Mouse (Mus musculus) ES-E14 (cell line): ENCODE data around the gene Ccnl1. TPM values are rescaled to one million over a fixed set of nuclear protein-coding genes. Genes with fewer than 3 reads are reported as not detected.
A peak's percentile ranks its signal among the peaks of the same experiment; 100 is the strongest.

ENCODE experiments used
- DNase-seq: peaks from one replicate; pipeline ENCODE4 v3.0.0-alpha.2; 2013; ENCODE audit warnings: low read depth, low spot score
- H3K27ac ChIP-seq: 2 replicates; pipeline ENCODE4 v1.5.1; 2012; ENCODE audit warnings: low read depth, mild to moderate bottlenecking, low read length, moderate library complexity, mixed read lengths; ENCODE audit not compliant: poor library complexity, insufficient read depth, severe bottlenecking
- H3K36me3 ChIP-seq: 2 replicates; pipeline ENCODE4 v1.6.1; 2012; ENCODE audit warnings: mild to moderate bottlenecking, low read length, moderate library complexity, mixed read lengths; ENCODE audit not compliant: control insufficient read depth, poor library complexity, insufficient read depth, severe bottlenecking
- H3K4me1 ChIP-seq, 2 experiments: fragments of 150-350 bp in 1 of 2; sonication (generic) in 1 of 2; 2 replicates each; pipeline ENCODE4 v1.6.1; 2012; ENCODE audit warnings: low read length in 2 of 2, mild to moderate bottlenecking in 1 of 2, mixed read lengths in 1 of 2; ENCODE audit not compliant: control insufficient read depth in 2 of 2, insufficient read depth in 2 of 2, poor library complexity in 1 of 2
- H3K4me3 ChIP-seq, 2 experiments: fragments of 150-350 bp in 1 of 2; sonication (generic) in 1 of 2; 2 replicates each; pipeline ENCODE4 v1.5.1; 2012; ENCODE audit warnings: low read length in 2 of 2, low read depth in 1 of 2, mild to moderate bottlenecking in 1 of 2, mixed read lengths in 1 of 2; ENCODE audit not compliant: insufficient read depth in 1 of 2, poor library complexity in 1 of 2, severe bottlenecking in 1 of 2
- H3K9ac ChIP-seq: 2 replicates; pipeline ENCODE4 v1.6.1; 2012; ENCODE audit warnings: low read depth, mild to moderate bottlenecking, low read length, mixed read lengths; ENCODE audit not compliant: poor library complexity, insufficient read depth, severe bottlenecking
- H3K9me3 ChIP-seq: fragments of 150-350 bp; sonication (generic); 2 replicates; pipeline ENCODE4 v1.6.1; 2012; ENCODE audit warnings: low read depth, mild to moderate bottlenecking, low read length; ENCODE audit not compliant: control insufficient read depth, insufficient read depth
- CHD2 ChIP-seq: IDR thresholded peaks from 2 replicates; pipeline ENCODE4 v1.6.1; 2014; ENCODE audit warnings: mild to moderate bottlenecking, low read depth, low read length, inconsistent platforms
- HCFC1 ChIP-seq: IDR thresholded peaks from 2 replicates; pipeline ENCODE4 v1.6.1; 2012; ENCODE audit warnings: low read length, inconsistent platforms, borderline replicate concordance; ENCODE audit not compliant: insufficient read depth
- MAFK ChIP-seq: IDR thresholded peaks from 2 replicates; pipeline ENCODE4 v1.6.1; 2014; ENCODE audit warnings: mild to moderate bottlenecking, low read depth, low read length, inconsistent platforms; ENCODE audit not compliant: insufficient read depth
- ZC3H11A ChIP-seq: IDR thresholded peaks from 2 replicates; pipeline ENCODE4 v1.6.1; 2012; ENCODE audit warnings: low read depth, mild to moderate bottlenecking, inconsistent platforms, low read length, borderline replicate concordance
- ZNF384 ChIP-seq: IDR thresholded peaks from 2 replicates; pipeline ENCODE4 v1.6.1; 2012; ENCODE audit warnings: low read depth, low read length, inconsistent platforms
- in situ Hi-C, 2 experiments: fragments of 600-800 bp; cut with MboI; formaldehyde crosslinking; loops; one replicate each; pipeline ENCODE4 v1.15.1; 2025; ENCODE audit warnings: low sequenced_read_pairs in 2 of 2, inconsistent platforms in 1 of 2; ENCODE audit not compliant: unreplicated experiment in 2 of 2
- total RNA-seq: library from RNA; depleted of rRNA; stranded (reverse); fragments of 300-350 nt; gene quantifications from 2 replicates; pipeline ENCODE4 v1.2.3, GENCODE M21; 2012

The Ccnl1 gene
- total RNA-seq, 1 experiment: 82.8 TPM

DNA sequence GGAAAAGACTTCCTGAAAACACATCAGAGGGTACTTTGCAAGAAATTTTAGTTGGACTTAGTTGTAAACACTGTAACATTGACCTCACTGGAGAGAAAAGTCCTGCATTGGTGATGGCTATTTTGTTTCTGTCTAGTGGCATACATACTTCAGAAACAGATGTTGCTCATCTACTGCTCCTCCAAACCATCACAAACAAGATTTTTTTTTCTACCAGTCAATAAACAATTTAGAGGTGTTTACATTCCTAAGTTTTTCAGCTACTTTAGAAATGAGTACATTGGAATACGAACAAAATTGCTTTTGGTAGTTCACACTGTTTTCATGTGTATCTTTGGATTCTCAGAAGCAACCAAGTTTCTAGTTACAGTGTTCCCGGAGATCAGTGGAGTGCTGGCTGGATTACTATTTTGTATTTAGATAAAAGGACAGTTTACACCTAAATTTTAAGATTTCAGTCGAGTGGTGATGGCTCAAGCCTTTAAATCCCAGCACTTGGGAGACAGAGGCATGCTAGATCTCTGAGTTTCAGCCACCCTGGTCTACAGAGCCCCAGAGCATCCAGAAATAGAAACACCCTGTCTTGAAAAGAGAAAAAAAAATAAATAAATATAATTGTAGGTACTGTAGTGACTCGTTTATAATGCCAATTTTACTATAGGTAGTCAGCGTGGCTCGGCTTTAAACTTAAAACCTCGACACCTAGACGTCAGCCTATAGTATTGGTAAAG, 15.6 kb upstream of the Ccnl1 start:
- no peaks in the 10 kb centered on the region for H3K36me3 ChIP-seq
- DNase-seq: no peak
- H3K9ac ChIP-seq: peak overlapping the region; percentile 87; the same call in 1 of the 2 replicates
- in situ Hi-C loops: no loop called here
- peak overlapping the region; percentile 97; the same call in 1 of the 2 replicates for H3K27ac ChIP-seq
- peaks cover 0 to 7% of the 10 kb centered on the region in 2 experiments; a peak in 2 of 4 replicates for H3K4me1 ChIP-seq
- H3K9me3 ChIP-seq: no peaks in the 10 kb centered on the region
- H3K4me3 ChIP-seq: peak overlapping the region; percentile 71 to 77; a peak in 3 of 4 replicates
- TF ChIP-seq CHD2 (no peak), MAFK (no peak), HCFC1 (no peak), ZC3H11A (no peak), ZNF384 (no peak)

DNA sequence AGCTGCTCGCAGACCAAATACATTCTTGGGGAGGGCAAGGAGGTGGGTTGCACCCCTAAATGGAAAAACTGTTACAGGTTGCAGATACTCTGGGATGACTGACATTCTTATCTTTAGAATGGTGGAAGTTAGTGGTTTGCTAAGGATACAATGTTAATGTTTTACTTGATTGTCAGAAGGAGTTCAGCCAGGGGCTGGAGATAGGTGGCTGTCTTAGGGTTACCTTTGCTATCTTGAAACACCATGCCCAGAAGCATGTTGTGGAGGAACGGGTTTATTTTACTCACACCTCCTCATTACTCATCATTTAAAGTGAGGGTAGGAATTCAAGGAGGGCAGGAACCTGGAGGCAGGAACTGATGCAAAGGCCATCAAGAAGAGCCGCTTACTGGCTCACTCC, 11.1 kb upstream of the Ccnl1 start:
- H3K9me3 ChIP-seq: no peaks in the 10 kb centered on the region
- H3K9ac ChIP-seq: no peak overlapping the region
- H3K27ac ChIP-seq: no peak overlapping the region
- H3K4me1 ChIP-seq: peaks cover 0 to 2% of the 10 kb centered on the region in 2 experiments; a peak in 1 of 4 replicates
- DNase-seq: no peak
- in situ Hi-C loops: no loop called here
- H3K4me3 ChIP-seq: no peak overlapping the region
- H3K36me3 ChIP-seq: no peaks in the 10 kb centered on the region
- TF ChIP-seq HCFC1 (no peak), CHD2 (no peak), ZC3H11A (no peak), MAFK (no peak), ZNF384 (no peak)

DNA sequence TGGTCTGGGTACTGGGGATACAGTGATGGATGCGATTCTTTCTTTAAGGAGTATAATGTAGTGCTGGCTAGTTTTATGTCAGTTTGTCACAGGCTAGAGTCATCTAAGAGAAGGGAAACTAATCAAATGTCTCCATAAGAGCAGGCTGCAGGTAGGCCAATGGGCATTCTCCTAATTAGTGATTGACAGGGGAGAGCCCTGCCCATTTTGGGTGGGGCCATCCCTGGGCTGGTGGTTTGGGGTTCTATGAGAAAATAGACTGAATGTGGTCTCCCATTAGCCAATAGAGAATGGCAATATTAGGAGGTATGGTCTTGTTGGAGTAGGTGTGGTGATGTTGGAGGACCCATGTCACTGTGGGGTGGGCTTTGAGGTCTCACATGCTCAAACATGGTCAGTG, 8.3 kb upstream of the Ccnl1 start:
- in situ Hi-C loops: no loop called here
- TF ChIP-seq MAFK (no peak), CHD2 (no peak), ZC3H11A (no peak), ZNF384 (no peak), HCFC1 (no peak)
- no peak overlapping the region for H3K9ac ChIP-seq
- H3K36me3 ChIP-seq: no peaks in the 10 kb centered on the region
- no peaks in the 10 kb centered on the region for H3K9me3 ChIP-seq
- H3K4me3 ChIP-seq: no peak overlapping the region
- H3K27ac ChIP-seq: no peak overlapping the region
- H3K4me1 ChIP-seq: peaks cover 0 to 2% of the 10 kb centered on the region in 2 experiments; a peak in 1 of 4 replicates
- DNase-seq: no peak

DNA sequence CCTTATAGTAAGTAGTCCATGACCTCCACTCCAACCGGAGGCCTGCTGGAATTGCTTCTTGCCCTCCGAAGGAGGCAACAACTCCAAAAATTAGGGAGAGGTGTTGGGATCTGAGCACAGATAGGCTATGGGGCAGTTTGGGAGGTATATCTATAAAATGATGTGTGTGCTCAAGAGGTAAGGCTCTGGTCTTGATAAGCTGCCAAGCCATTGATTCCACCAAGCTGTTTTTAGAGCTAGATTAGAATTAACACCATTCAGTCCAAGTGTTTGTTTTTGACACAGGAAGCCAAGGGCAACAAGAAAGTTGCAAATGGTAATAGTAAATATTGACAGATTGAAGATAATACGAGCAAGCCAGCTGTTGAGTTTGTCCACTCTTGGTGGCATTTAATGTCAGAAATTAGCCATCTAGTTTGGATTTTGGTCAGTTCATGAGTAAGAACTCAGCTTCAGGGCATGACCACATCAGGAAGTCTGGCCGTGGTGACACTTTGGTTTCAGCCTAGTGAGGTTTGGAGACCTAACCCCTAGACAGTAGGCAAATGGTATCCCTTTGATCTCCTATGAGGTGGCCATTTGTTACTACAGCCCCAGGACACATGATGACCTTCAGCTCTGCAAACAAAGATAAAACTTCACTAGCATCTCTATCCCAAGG, 4.4 kb upstream of the Ccnl1 start:
- in situ Hi-C loops: no loop called here
- Histone ChIP-seq H3K4me3 (no peak overlapping the region), H3K9me3 (no peaks in the 10 kb centered on the region)

More for the DNA sequence above, 4.4 kb upstream of the Ccnl1 start:
- Histone ChIP-seq H3K4me1 (peaks cover 0 to 2% of the 10 kb centered on the region in 2 experiments; a peak in 1 of 4 replicates), H3K27ac (no peak overlapping the region), H3K36me3 (no peaks in the 10 kb centered on the region), H3K9ac (no peak overlapping the region)
- DNase-seq: no peak
- TF ChIP-seq ZC3H11A (no peak), CHD2 (no peak), HCFC1 (no peak), MAFK (no peak)
